Mouse (Mus musculus) liver, embryonic 12.5 days (tissue): Measurements from ENCODE around the gene Gm13691. TPM values are rescaled to one million over a fixed set of nuclear protein-coding genes. Genes with fewer than 3 reads are reported as not detected.
"Not testable (repeated sequence)": the region's sequence is repeated elsewhere in the genome, so short reads cannot be mapped to it uniquely, and the experiment has no call there.

Source experiments
- ATAC-seq: fragments of 200-750 bp; cut with Nextera tagmentation; 2 replicates; pipeline ENCODE4 v1.8.0; 2017; ENCODE audit warnings: moderate number of reproducible peaks, mild to moderate bottlenecking, moderate library complexity
- H3K27ac ChIP-seq: fragments of 300-500 bp; sonication (generic); 2 replicates; pipeline ENCODE4 v1.5.1; 2016; ENCODE audit warnings: mild to moderate bottlenecking
- H3K27me3 ChIP-seq: fragments of 300-500 bp; sonication (generic); replicated peaks from 2 replicates; pipeline ENCODE4 v1.6.1; 2016; ENCODE audit warnings: mild to moderate bottlenecking, moderate library complexity
- H3K36me3 ChIP-seq: fragments of 300-500 bp; sonication (generic); 2 replicates; pipeline ENCODE4 v1.6.1; 2016; ENCODE audit warnings: mild to moderate bottlenecking, moderate library complexity
- H3K4me1 ChIP-seq: fragments of 300-500 bp; sonication (generic); 2 replicates; pipeline ENCODE4 v1.6.1; 2016
- H3K4me2 ChIP-seq: fragments of 300-500 bp; sonication (generic); 2 replicates; pipeline ENCODE4 v1.6.1; 2016; ENCODE audit warnings: mild to moderate bottlenecking, moderate library complexity
- H3K4me3 ChIP-seq: fragments of 300-500 bp; sonication (generic); 2 replicates; pipeline ENCODE4 v1.5.1; 2016; ENCODE audit warnings: mild to moderate bottlenecking, moderate library complexity
- H3K9ac ChIP-seq: fragments of 300-500 bp; sonication (generic); 2 replicates; pipeline ENCODE4 v1.6.1; 2016; ENCODE audit warnings: mild to moderate bottlenecking, moderate library complexity
- H3K9me3 ChIP-seq: fragments of 300-500 bp; sonication (generic); replicated peaks from 2 replicates; pipeline ENCODE4 v1.6.1; 2016; ENCODE audit warnings: mild to moderate bottlenecking, moderate library complexity
- WGBS: fragments of 180-500 bp; shearing (Covaris S2); methylation state at CpG from one replicate; pipeline ENCODE4 v1.1.7; 2016; ENCODE audit not compliant: insufficient replicate concordance; 5-methylcytosine and 5-hydroxymethylcytosine counted together
- polyA plus RNA-seq: library from polyadenylated mRNA; unstranded; fragments of >200 nt; fragmentation: Nextera tagmentation; extraction: Ambion mirVana; gene quantifications from 2 replicates; pipeline ENCODE4 v1.2.1, GENCODE M21; 2016

The Gm13691 gene
- polyA plus RNA-seq, 1 experiment from 2014 or later, result not detected

- H3K36me3 ChIP-seq, result no peaks in the 10 kb centered on the region
- H3K27me3 ChIP-seq, result no peaks in the 10 kb centered on the region
- no peak overlapping the region for H3K27ac ChIP-seq
- no peak overlapping the region for H3K9ac ChIP-seq
- no peaks in the 10 kb centered on the region for H3K9me3 ChIP-seq
- no peaks in the 10 kb centered on the region for H3K4me1 ChIP-seq
- no peak for ATAC-seq
- 19% methylated on average over 4 of the region's 4 CpGs for WGBS
- no peak overlapping the region for H3K4me2 ChIP-seq
- no peak overlapping the region for H3K4me3 ChIP-seq
Measured at GRCm38 (mm10) chr2:84037304-84037703, 47.0 kb downstream of the Gm13691 start.

DNA sequence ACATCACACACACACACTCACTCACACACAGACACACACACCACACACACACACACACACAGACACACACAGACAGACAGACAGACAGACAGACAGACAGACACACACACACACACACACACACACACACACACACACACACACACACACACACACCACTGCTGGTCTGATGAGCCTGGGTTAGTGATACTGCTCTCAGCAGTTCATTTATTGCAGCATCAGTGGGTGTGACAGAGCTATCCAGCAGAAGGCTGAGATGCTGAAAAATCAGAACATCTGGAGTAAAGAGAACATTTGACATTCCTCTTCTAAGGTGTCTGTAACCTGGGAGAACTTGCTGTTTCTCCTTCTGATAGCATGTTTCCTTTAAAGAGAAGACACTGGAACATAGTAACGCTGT is 47.6 kb downstream of the Gm13691 start:
- not testable (repeated sequence) for H3K9me3 ChIP-seq, H3K4me2 ChIP-seq, H3K4me3 ChIP-seq, H3K9ac ChIP-seq, H3K27ac ChIP-seq, ATAC-seq, H3K36me3 ChIP-seq, H3K4me1 ChIP-seq, H3K27me3 ChIP-seq
- 84% methylated on average over 1 of the region's 1 CpGs for WGBS

- Histone ChIP-seq H3K36me3 (no peaks in the 10 kb centered on the region), H3K9ac (no peak overlapping the region), H3K27ac (no peak overlapping the region), H3K4me2 (no peak overlapping the region), H3K9me3 (no peaks in the 10 kb centered on the region), H3K4me1 (no peaks in the 10 kb centered on the region), H3K4me3 (no peak overlapping the region), H3K27me3 (no peaks in the 10 kb centered on the region)
- ATAC-seq, result no peak
- WGBS, result 62% methylated on average over 6 of the region's 6 CpGs
Measured at GRCm38 (mm10) chr2:84039277-84039676, 48.9 kb downstream of the Gm13691 start.

Other genes starting within 250 kb of the Gm13691 start
- 0.53 and 0.57 TPM in 2 replicates for gene Fam171b, start 177.9 kb upstream of the Gm13691 start, polyA plus RNA-seq
- gene Zswim2, start 49.3 kb upstream of the Gm13691 start, polyA plus RNA-seq, result not detected in 2 replicates
- gene Gm13698, start 34.9 kb upstream of the Gm13691 start, polyA plus RNA-seq, result not detected in 2 replicates
- gene Gm13693, start 29.1 kb upstream of the Gm13691 start, polyA plus RNA-seq, result not detected in 2 replicates
- gene Gm13695, start 23.2 kb upstream of the Gm13691 start, polyA plus RNA-seq, result not detected in 2 replicates
- not detected in 2 replicates for gene Gm13696, start 17.4 kb upstream of the Gm13691 start, polyA plus RNA-seq
- gene Gm13694, start 11.6 kb upstream of the Gm13691 start, polyA plus RNA-seq, result not detected in 2 replicates
- gene Gm13697, start 5.8 kb upstream of the Gm13691 start, polyA plus RNA-seq, result not detected in 2 replicates